Mouse (Mus musculus) NIH3T3 (cell line): ENCODE results near the gene Prodh2.

Experiments
- DNase-seq: peaks from one replicate; pipeline ENCODE4 v3.0.0-alpha.2; 2012; ENCODE audit warnings: low read depth

The Prodh2 gene

GRCm38 (mm10) chr7:30490251-30490956 is 3.0 kb upstream of the Prodh2 start:
- peak; percentile 72 for DNase-seq

- peak; percentile 21 for DNase-seq
Observed at GRCm38 (mm10) chr7:30490957-30491307, 2.5 kb upstream of the Prodh2 start.

- DNase-seq, result peak; percentile 88
Observed at GRCm38 (mm10) chr7:30492765-30493164, 657 bp upstream of the Prodh2 start.

- peak; percentile 10 for DNase-seq
Observed at GRCm38 (mm10) chr7:30495506-30496042, 2.2 kb downstream of the Prodh2 start.

- DNase-seq, result peak; percentile 34
Observed at GRCm38 (mm10) chr7:30501159-30501558, 7.7 kb downstream of the Prodh2 start.

GRCm38 (mm10) chr7:30508061-30508460 is 14.6 kb downstream of the Prodh2 start:
- DNase-seq, result no peak

- DNase-seq, result no peak
Observed at GRCm38 (mm10) chr7:30515003-30515760, 21.8 kb downstream of the Prodh2 start.

- no peak for DNase-seq
Observed at GRCm38 (mm10) chr7:30518325-30518724, 24.9 kb downstream of the Prodh2 start.

- DNase-seq, result no peak
Observed at GRCm38 (mm10) chr7:30520396-30520795, 27.0 kb downstream of the Prodh2 start.

- no peak for DNase-seq
Observed at GRCm38 (mm10) chr7:30520856-30521255, 27.4 kb downstream of the Prodh2 start.

GRCm38 (mm10) chr7:30522871-30523270 is 29.4 kb downstream of the Prodh2 start:
- DNase-seq, result no peak

GRCm38 (mm10) chr7:30524487-30524886 is 31.1 kb downstream of the Prodh2 start:
- DNase-seq, result peak; percentile 88

- no peak for DNase-seq
Observed at GRCm38 (mm10) chr7:30525954-30526353, 32.5 kb downstream of the Prodh2 start.

GRCm38 (mm10) chr7:30526399-30526798 is 33.0 kb downstream of the Prodh2 start:
- no peak for DNase-seq

GRCm38 (mm10) chr7:30526981-30527380 is 33.6 kb downstream of the Prodh2 start:
- DNase-seq, result no peak

- no peak for DNase-seq
Observed at GRCm38 (mm10) chr7:30531291-30531815, 37.9 kb downstream of the Prodh2 start.

- peak; percentile 33 for DNase-seq
Observed at GRCm38 (mm10) chr7:30532931-30533330, 39.5 kb downstream of the Prodh2 start.

GRCm38 (mm10) chr7:30533941-30534632 is 40.7 kb downstream of the Prodh2 start:
- no peak for DNase-seq

- DNase-seq, result peak; percentile 99
Observed at GRCm38 (mm10) chr7:30534633-30535577, 41.5 kb downstream of the Prodh2 start, which contains the start of gene Arhgap33. Arhgap33 (minus strand) TSS chr7:30535060.

- DNase-seq, result no peak
Observed at GRCm38 (mm10) chr7:30540572-30540971, 47.1 kb downstream of the Prodh2 start.

- no peak for DNase-seq
Observed at GRCm38 (mm10) chr7:30544327-30544726, 50.9 kb downstream of the Prodh2 start.
